Mouse (Mus musculus) heart, adult 2 months (tissue): ENCODE results near the gene Cacna1c.

Experiments
- CTCF ChIP-seq: fragments of 200-600 bp; IDR thresholded peaks from 2 replicates; pipeline ENCODE4 v1.8.1; 2022; ENCODE audit warnings: antibody characterized with exemption, mild to moderate bottlenecking, moderate library complexity
- EP300 ChIP-seq: fragments of 200-500 bp; IDR thresholded peaks from 2 replicates; pipeline ENCODE4 v1.6.1; 2011; ENCODE audit warnings: low read depth, low read length, control low read depth; ENCODE audit not compliant: insufficient read depth
- POLR2A ChIP-seq: fragments of 200-500 bp; IDR thresholded peaks from 2 replicates; pipeline ENCODE4 v1.6.1; 2011; ENCODE audit warnings: mild to moderate bottlenecking, low read depth, low read length, control low read depth; ENCODE audit not compliant: insufficient read depth

- no peak for TF ChIP-seq POLR2A
- no peak for TF ChIP-seq CTCF
- TF ChIP-seq EP300: no peak
Measured at GRCm38 (mm10) chr6:119217661-119218060, 21.4 kb upstream of the Cacna1c start.
